Mouse (Mus musculus): Measurements from ENCODE around the gene Hes7. TPM values are rescaled to one million over a fixed set of nuclear protein-coding genes. Genes with fewer than 3 reads are reported as not detected.
A peak's percentile ranks its signal among the peaks of the same experiment; 100 is the strongest.

Gene Hes7
- polyA plus RNA-seq, 1 experiment from 2014 or later: 0.21 TPM

DNA sequence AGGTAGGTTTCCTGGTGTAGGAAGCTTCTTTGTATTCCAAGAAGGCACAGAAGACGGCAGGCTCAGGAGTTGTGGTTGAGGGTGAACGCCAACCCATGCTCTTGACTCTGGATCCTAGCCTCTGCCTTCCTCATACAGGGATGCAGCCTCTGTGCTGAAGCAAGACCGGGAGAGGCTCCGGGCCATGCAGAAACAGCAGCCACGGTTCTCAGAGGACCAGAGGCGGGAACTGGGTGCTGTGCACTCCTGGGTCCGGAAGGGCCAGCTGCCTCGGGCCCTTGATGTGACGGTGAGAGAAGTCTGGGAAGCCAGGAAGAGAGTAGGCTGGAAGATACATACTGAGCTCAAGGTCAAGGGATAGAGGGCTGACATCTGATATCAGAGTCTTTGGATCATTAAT lies 12.0 kb upstream of the Hes7 start:
- Histone ChIP-seq H3K4me2 (ENCODE audit: low read depth, low read length) (no peak overlapping the region), H3K36me3 (ENCODE audit: control insufficient read depth, insufficient read depth, low read length) (peaks cover 65% of the 10 kb centered on the region), H3K4me1 (ENCODE audit: control insufficient read depth, insufficient read depth, low read length) (peaks cover 10% of the 10 kb centered on the region; the same call in 1 of the 2 replicates), H3K27ac (replicated peaks; ENCODE audit: low read depth, low read length) (no peak overlapping the region), H3K4me3 (ENCODE audit: low read depth, low read length) (no peak overlapping the region), H3K27me3 (replicated peaks; ENCODE audit: control insufficient read depth, insufficient read depth, low read length) (no peaks in the 10 kb centered on the region), H3K9me3 (ENCODE audit: control insufficient read depth, low read length) (no peaks in the 10 kb centered on the region), H3K9ac (ENCODE audit: low read depth, low read length) (no peak overlapping the region)
- WGBS: 92% methylated on average over 9 of the region's 9 CpGs
- DNase-seq (ENCODE audit: low spot score) (no peak), ATAC-seq (ENCODE audit: low read depth) (no peak)

DNA sequence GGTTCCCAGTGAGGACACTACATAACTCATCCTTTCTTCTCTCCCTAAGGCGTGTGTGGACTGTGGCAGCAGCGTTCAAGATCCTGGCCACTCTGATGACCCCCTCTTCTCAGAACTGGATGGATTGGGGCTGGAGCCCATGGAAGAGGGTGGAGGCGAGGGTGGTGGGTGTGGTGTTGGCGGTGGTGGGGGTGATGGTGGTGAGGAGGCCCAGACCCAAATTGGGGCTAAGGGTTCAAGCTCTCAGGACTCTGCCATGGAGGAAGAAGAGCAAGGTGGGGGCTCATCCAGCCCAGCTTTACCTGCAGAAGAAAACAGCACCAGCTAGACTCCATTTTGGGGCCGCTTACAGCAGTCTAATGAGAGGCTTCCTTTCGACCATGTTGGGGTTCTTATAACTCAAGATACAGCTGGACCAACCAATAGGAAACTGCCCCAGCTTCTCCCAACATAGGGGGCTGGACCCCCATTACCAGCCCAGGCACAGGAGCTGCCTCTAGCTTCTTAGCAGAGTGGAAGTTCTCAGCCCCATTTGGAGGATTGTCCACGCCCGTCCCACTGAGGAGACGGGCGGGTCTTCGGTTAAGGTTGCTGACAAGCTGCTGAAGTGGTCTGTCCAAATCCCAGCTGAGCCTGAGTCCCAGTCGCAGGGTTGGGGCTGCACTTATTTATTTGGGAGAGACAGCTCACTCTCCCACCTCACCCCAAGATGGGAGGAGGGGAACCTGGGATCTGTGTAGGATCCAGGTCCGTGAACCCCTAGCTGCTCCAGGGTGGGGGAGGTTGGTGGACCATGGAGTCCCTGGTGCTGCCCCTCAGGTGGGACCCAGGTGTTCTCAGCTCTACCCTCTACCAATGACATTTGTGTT lies 10.9 kb upstream of the Hes7 start:
- Histone ChIP-seq H3K27ac (replicated peaks; ENCODE audit: low read depth, low read length) (0 out of 2 replicates have a peak overlapping the region, but pooled peaks have one; percentile 35), H3K36me3 (ENCODE audit: control insufficient read depth, insufficient read depth, low read length) (peaks cover 55% of the 10 kb centered on the region), H3K4me2 (ENCODE audit: low read depth, low read length) (no peak overlapping the region), H3K9me3 (ENCODE audit: control insufficient read depth, low read length) (no peaks in the 10 kb centered on the region), H3K9ac (ENCODE audit: low read depth, low read length) (no peak overlapping the region), H3K4me3 (ENCODE audit: low read depth, low read length) (no peak overlapping the region), H3K27me3 (replicated peaks; ENCODE audit: control insufficient read depth, insufficient read depth, low read length) (no peaks in the 10 kb centered on the region), H3K4me1 (ENCODE audit: control insufficient read depth, insufficient read depth, low read length) (peaks cover 10% of the 10 kb centered on the region; the same call in 1 of the 2 replicates)
- ATAC-seq (ENCODE audit: low read depth) (no peak), DNase-seq (ENCODE audit: low spot score) (no peak)
- WGBS: 76% methylated on average over 12 of the region's 13 CpGs

GRCm38 (mm10) chr11:69110319-69111046 lies 9.7 kb upstream of the Hes7 start:
- ATAC-seq (ENCODE audit: low read depth) (peak; percentile 84), DNase-seq (ENCODE audit: low spot score) (peak; percentile 92)
- peak overlapping the region; percentile 54 for H3K4me2 ChIP-seq (ENCODE audit: low read depth, low read length)
- no peaks in the 10 kb centered on the region for H3K27me3 ChIP-seq (replicated peaks; ENCODE audit: control insufficient read depth, insufficient read depth, low read length)
- H3K4me1 ChIP-seq (ENCODE audit: control insufficient read depth, insufficient read depth, low read length): peaks cover 10% of the 10 kb centered on the region; the same call in 1 of the 2 replicates
- no peaks in the 10 kb centered on the region for H3K9me3 ChIP-seq (ENCODE audit: control insufficient read depth, low read length)
- peaks cover 43% of the 10 kb centered on the region for H3K36me3 ChIP-seq (ENCODE audit: control insufficient read depth, insufficient read depth, low read length)
- peak overlapping the region; percentile 35; the same call in 1 of the 2 replicates for H3K27ac ChIP-seq (replicated peaks; ENCODE audit: low read depth, low read length)
- H3K9ac ChIP-seq (ENCODE audit: low read depth, low read length): peak overlapping the region; percentile 61
- peak overlapping the region; percentile 47 for H3K4me3 ChIP-seq (ENCODE audit: low read depth, low read length)
- 2% methylated on average over 30 of the region's 30 CpGs for WGBS

DNA sequence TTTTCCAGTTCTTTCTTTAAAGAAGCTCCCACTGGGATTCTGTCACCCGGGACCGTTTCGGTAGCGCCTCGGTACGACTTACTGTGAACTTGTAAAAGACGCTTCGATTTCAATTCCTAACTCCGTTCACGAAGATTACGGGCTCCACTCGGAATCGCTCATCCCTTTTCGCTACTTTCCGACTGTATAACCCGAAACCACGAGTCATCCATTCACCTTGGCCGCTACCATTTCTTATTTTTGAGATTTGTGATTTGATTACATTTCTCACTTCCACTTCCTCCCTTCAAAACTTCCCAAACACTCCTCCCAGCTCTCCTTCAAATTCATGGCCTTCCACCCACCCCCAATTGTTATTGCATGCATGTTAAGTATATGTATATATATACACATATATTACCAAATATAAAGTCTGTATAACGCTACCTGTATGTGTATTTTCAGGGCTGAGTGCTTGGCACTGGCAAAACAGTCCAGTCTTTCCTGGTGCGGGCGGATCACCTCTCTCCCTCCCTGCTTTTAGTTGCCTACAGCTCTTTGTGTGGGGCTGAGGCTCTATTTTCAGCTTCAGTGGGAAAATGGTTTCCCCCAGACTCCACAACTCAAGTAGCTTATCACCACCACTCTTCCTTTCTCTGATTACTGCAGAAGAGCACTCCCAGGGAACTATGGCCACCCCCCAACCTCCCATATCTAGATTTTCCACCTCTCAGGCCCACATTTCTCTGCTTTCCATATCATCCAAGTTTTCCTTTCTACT lies 9.0 kb upstream of the Hes7 start:
- peak overlapping the region; percentile 61 for H3K9ac ChIP-seq (ENCODE audit: low read depth, low read length)
- no peaks in the 10 kb centered on the region for H3K27me3 ChIP-seq (replicated peaks; ENCODE audit: control insufficient read depth, insufficient read depth, low read length)
- WGBS: 3% methylated on average over 21 of the region's 21 CpGs
- no peaks in the 10 kb centered on the region for H3K9me3 ChIP-seq (ENCODE audit: control insufficient read depth, low read length)
- peak overlapping the region; percentile 54 for H3K4me2 ChIP-seq (ENCODE audit: low read depth, low read length)
- H3K4me3 ChIP-seq (ENCODE audit: low read depth, low read length): peak overlapping the region; percentile 47
- no peak for DNase-seq (ENCODE audit: low spot score)
- H3K27ac ChIP-seq (replicated peaks; ENCODE audit: low read depth, low read length): peak overlapping the region; percentile 12; the same call in 1 of the 2 replicates
- peaks cover 10% of the 10 kb centered on the region; the same call in 1 of the 2 replicates for H3K4me1 ChIP-seq (ENCODE audit: control insufficient read depth, insufficient read depth, low read length)
- 0 out of 2 replicates have a peak, but pooled peaks have one; percentile 10 for ATAC-seq (ENCODE audit: low read depth)
- H3K36me3 ChIP-seq (ENCODE audit: control insufficient read depth, insufficient read depth, low read length): peaks cover 35% of the 10 kb centered on the region

GRCm38 (mm10) chr11:69111865-69112264 lies 8.3 kb upstream of the Hes7 start:
- Histone ChIP-seq H3K27ac (replicated peaks; ENCODE audit: low read depth, low read length) (no peak overlapping the region), H3K9ac (ENCODE audit: low read depth, low read length) (no peak overlapping the region)
- WGBS: 57% methylated on average over 4 of the region's 4 CpGs

DNA sequence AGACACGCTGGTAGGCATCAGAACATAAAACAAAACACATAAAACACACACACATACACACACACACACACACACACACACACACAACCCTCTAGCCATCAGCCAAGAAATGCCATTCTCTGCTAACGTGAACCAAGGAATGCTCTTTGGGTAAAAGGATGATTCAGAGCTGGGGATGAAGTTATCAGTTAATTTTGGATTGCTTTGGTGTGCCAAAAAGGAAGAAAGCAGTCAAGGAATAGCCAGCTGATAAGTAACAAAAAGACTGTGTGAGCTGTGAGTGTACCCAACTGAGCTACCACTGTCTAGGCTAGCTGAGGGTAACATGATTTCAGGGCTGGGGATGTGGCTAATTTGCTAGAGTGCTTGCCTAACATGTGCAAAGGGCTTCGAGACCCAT lies 6.2 kb upstream of the Hes7 start:
- Histone ChIP-seq H3K4me2 (ENCODE audit: low read depth, low read length) (no peak overlapping the region), H3K27ac (replicated peaks; ENCODE audit: low read depth, low read length) (no peak overlapping the region), H3K36me3 (ENCODE audit: control insufficient read depth, insufficient read depth, low read length) (peaks cover 7% of the 10 kb centered on the region), H3K9ac (ENCODE audit: low read depth, low read length) (no peak overlapping the region), H3K27me3 (replicated peaks; ENCODE audit: control insufficient read depth, insufficient read depth, low read length) (no peaks in the 10 kb centered on the region), H3K4me1 (ENCODE audit: control insufficient read depth, insufficient read depth, low read length) (peaks cover 12% of the 10 kb centered on the region), H3K9me3 (ENCODE audit: control insufficient read depth, low read length) (no peaks in the 10 kb centered on the region), H3K4me3 (ENCODE audit: low read depth, low read length) (no peak overlapping the region)
- 70% methylated on average over 3 of the region's 3 CpGs for WGBS
- DNase-seq (ENCODE audit: low spot score): no peak
- no peak for ATAC-seq (ENCODE audit: low read depth)

More at GRCm38 (mm10) chr11:69111865-69112264, 8.3 kb upstream of the Hes7 start:
- no peak overlapping the region; the same call in 1 of the 2 replicates for H3K4me3 ChIP-seq (ENCODE audit: low read depth, low read length)
- H3K27me3 ChIP-seq (replicated peaks; ENCODE audit: control insufficient read depth, insufficient read depth, low read length): no peaks in the 10 kb centered on the region
- peak overlapping the region; percentile 54 for H3K4me2 ChIP-seq (ENCODE audit: low read depth, low read length)
- H3K36me3 ChIP-seq (ENCODE audit: control insufficient read depth, insufficient read depth, low read length): peaks cover 29% of the 10 kb centered on the region
- peaks cover 10% of the 10 kb centered on the region; the same call in 1 of the 2 replicates for H3K4me1 ChIP-seq (ENCODE audit: control insufficient read depth, insufficient read depth, low read length)
- ATAC-seq (ENCODE audit: low read depth): no peak
- H3K9me3 ChIP-seq (ENCODE audit: control insufficient read depth, low read length): no peaks in the 10 kb centered on the region
- DNase-seq (ENCODE audit: low spot score): no peak

- ATAC-seq (ENCODE audit: low read depth) (no peak), DNase-seq (ENCODE audit: low spot score) (no peak)
- 80% methylated on average over 3 of the region's 3 CpGs for WGBS
- Histone ChIP-seq H3K4me1 (ENCODE audit: control insufficient read depth, insufficient read depth, low read length) (peaks cover 18% of the 10 kb centered on the region), H3K27me3 (replicated peaks; ENCODE audit: control insufficient read depth, insufficient read depth, low read length) (no peaks in the 10 kb centered on the region), H3K9me3 (ENCODE audit: control insufficient read depth, low read length) (no peaks in the 10 kb centered on the region), H3K9ac (ENCODE audit: low read depth, low read length) (no peak overlapping the region), H3K36me3 (ENCODE audit: control insufficient read depth, insufficient read depth, low read length) (peaks cover 1% of the 10 kb centered on the region), H3K4me2 (ENCODE audit: low read depth, low read length) (no peak overlapping the region), H3K27ac (replicated peaks; ENCODE audit: low read depth, low read length) (no peak overlapping the region), H3K4me3 (ENCODE audit: low read depth, low read length) (no peak overlapping the region)
Observed at GRCm38 (mm10) chr11:69114621-69115020, 5.6 kb upstream of the Hes7 start.

- ATAC-seq (ENCODE audit: low read depth): no peak
- H3K4me3 ChIP-seq (ENCODE audit: low read depth, low read length): no peak overlapping the region
- 57% methylated on average over 5 of the region's 5 CpGs for WGBS
Observed at GRCm38 (mm10) chr11:69116843-69117242, 3.4 kb upstream of the Hes7 start.

More at GRCm38 (mm10) chr11:69116843-69117242, 3.4 kb upstream of the Hes7 start:
- no peaks in the 10 kb centered on the region for H3K27me3 ChIP-seq (replicated peaks; ENCODE audit: control insufficient read depth, insufficient read depth, low read length)
- peak overlapping the region; percentile 99 for H3K4me2 ChIP-seq (ENCODE audit: low read depth, low read length)
- H3K36me3 ChIP-seq (ENCODE audit: control insufficient read depth, insufficient read depth, low read length): no peaks in the 10 kb centered on the region
- no peaks in the 10 kb centered on the region for H3K9me3 ChIP-seq (ENCODE audit: control insufficient read depth, low read length)
- H3K9ac ChIP-seq (ENCODE audit: low read depth, low read length): no peak overlapping the region
- no peak overlapping the region for H3K27ac ChIP-seq (replicated peaks; ENCODE audit: low read depth, low read length)
- H3K4me1 ChIP-seq (ENCODE audit: control insufficient read depth, insufficient read depth, low read length): peaks cover 28% of the 10 kb centered on the region
- DNase-seq (ENCODE audit: low spot score): no peak

Measured in embryonic facial prominence, embryonic 14.5 days (tissue).